Mouse (Mus musculus): ENCODE results near the gene Cacnb1.

GRCm38 (mm10) chr11:97995564-97996288, 27.1 kb downstream of the Cacnb1 start, which contains the start of gene Arl5c:
- TF ChIP-seq USF2 (conservative IDR thresholded peaks at IDR 0.05; ENCODE audit: low read depth, low read length) (no peak), E2F4 (IDR thresholded peaks at IDR 0.05; ENCODE audit: insufficient replicate concordance, low read depth, low read length) (no peak), SMC3 (IDR thresholded peaks at IDR 0.05; ENCODE audit: low read depth, low read length) (peak; percentile 42), USF1 (IDR thresholded peaks at IDR 0.05; ENCODE audit: low read depth, low read length) (no peak)
